Mouse (Mus musculus) testis, postnatal 10 days (tissue): Measurements from ENCODE around the gene 4930550L24Rik.

ENCODE experiments used
- DNase-seq: peaks from one replicate; pipeline ENCODE4 v3.0.0; 2021; ENCODE audit warnings: low spot score

Gene 4930550L24Rik

GRCm38 (mm10) chrX:58909060-58909459 is at the start of gene 4930550L24Rik:
Gene 4930550L24Rik, plus strand, starts transcription at chrX:58909360.
- DNase-seq: no peak

- DNase-seq: no peak
Measured at GRCm38 (mm10) chrX:58900753-58901152, 8.4 kb upstream of the 4930550L24Rik start.

- DNase-seq: no peak
Measured at GRCm38 (mm10) chrX:58967969-58968368, 58.8 kb downstream of the 4930550L24Rik start.
